Mouse (Mus musculus): ENCODE measurements at regions not wholly inside any gene's neighbourhood (a gene's known extent, or its start where the extent isn't known, plus 50 kb on each side); places are given as distances from the start of the nearest gene placed in this dataset.

- no peak for TF ChIP-seq CTCF (IDR thresholded peaks at IDR 0.05; ENCODE audit: insufficient read depth, low read depth, low read length)
- no peak for TF ChIP-seq POLR2A (IDR thresholded peaks at IDR 0.05; ENCODE audit: insufficient read depth, low read depth, low read length)
Measured at GRCm38 (mm10) chr4:87712286-87712685, 320.9 kb downstream of the Mllt3 start.
